Mouse (Mus musculus): ENCODE measurements around the gene Pphln1. TPM values are rescaled to one million over a fixed set of nuclear protein-coding genes. Genes with fewer than 3 reads are reported as not detected.
A peak's percentile ranks its signal among the peaks of the same experiment; 100 is the strongest.
"Not testable (repeated sequence)": the region's sequence is repeated elsewhere in the genome, so short reads cannot be mapped to it uniquely, and the experiment has no call there.

Gene Pphln1
- total RNA-seq (2017), result 48.8 and 52.8 TPM in 2 replicates

- peak; percentile 89 for ATAC-seq (replicated peaks; ENCODE audit: low read depth, poor library complexity, severe bottlenecking)
These were observed at the start of gene Pphln1, which contains the start of gene Zcrb1 for GRCm38 (mm10) chr15:93397826-93398698. Gene Pphln1, plus strand, starts transcription at chr15:93398350. Gene Zcrb1, minus strand, starts transcription at chr15:93398334.

- ATAC-seq (replicated peaks; ENCODE audit: low read depth, poor library complexity, severe bottlenecking), result no peak
These were observed 39.6 kb upstream of the Pphln1 start for GRCm38 (mm10) chr15:93358346-93359095.

GRCm38 (mm10) chr15:93365561-93365960, 32.6 kb upstream of the Pphln1 start:
- ATAC-seq (replicated peaks; ENCODE audit: low read depth, poor library complexity, severe bottlenecking), result no peak

- ATAC-seq (replicated peaks; ENCODE audit: low read depth, poor library complexity, severe bottlenecking), result no peak
These were observed 29.6 kb upstream of the Pphln1 start for GRCm38 (mm10) chr15:93368558-93368957.

GRCm38 (mm10) chr15:93371838-93372237, 26.3 kb upstream of the Pphln1 start:
- ATAC-seq (replicated peaks; ENCODE audit: low read depth, poor library complexity, severe bottlenecking), result no peak

- not testable (repeated sequence) for ATAC-seq (replicated peaks; ENCODE audit: low read depth, poor library complexity, severe bottlenecking)
These were observed 25.5 kb upstream of the Pphln1 start for GRCm38 (mm10) chr15:93372525-93373119.

GRCm38 (mm10) chr15:93375696-93376095, 22.5 kb upstream of the Pphln1 start:
- ATAC-seq (replicated peaks; ENCODE audit: low read depth, poor library complexity, severe bottlenecking), result peak; percentile 25; the same call in 1 of the 2 replicates

GRCm38 (mm10) chr15:93379177-93379576, 19.0 kb upstream of the Pphln1 start:
- ATAC-seq (replicated peaks; ENCODE audit: low read depth, poor library complexity, severe bottlenecking), result 0 out of 2 replicates have a peak, but pooled peaks have one; percentile 39

GRCm38 (mm10) chr15:93381337-93381736, 16.8 kb upstream of the Pphln1 start:
- ATAC-seq (replicated peaks; ENCODE audit: low read depth, poor library complexity, severe bottlenecking), result no peak

- ATAC-seq (replicated peaks; ENCODE audit: low read depth, poor library complexity, severe bottlenecking), result no peak
These were observed 881 bp upstream of the Pphln1 start for GRCm38 (mm10) chr15:93397269-93397668.

- peak; percentile 30 for ATAC-seq (replicated peaks; ENCODE audit: low read depth, poor library complexity, severe bottlenecking)
These were observed 770 bp downstream of the Pphln1 start for GRCm38 (mm10) chr15:93398699-93399540.

- ATAC-seq (replicated peaks; ENCODE audit: low read depth, poor library complexity, severe bottlenecking), result no peak
These were observed 3.3 kb downstream of the Pphln1 start for GRCm38 (mm10) chr15:93401446-93401845.

- ATAC-seq (replicated peaks; ENCODE audit: low read depth, poor library complexity, severe bottlenecking), result no peak
These were observed 4.6 kb downstream of the Pphln1 start for GRCm38 (mm10) chr15:93402730-93403129.

GRCm38 (mm10) chr15:93404849-93405248, 6.7 kb downstream of the Pphln1 start:
- no peak for ATAC-seq (replicated peaks; ENCODE audit: low read depth, poor library complexity, severe bottlenecking)

GRCm38 (mm10) chr15:93405446-93405986, 7.4 kb downstream of the Pphln1 start:
- ATAC-seq (replicated peaks; ENCODE audit: low read depth, poor library complexity, severe bottlenecking), result no peak

GRCm38 (mm10) chr15:93406492-93406891, 8.3 kb downstream of the Pphln1 start:
- ATAC-seq (replicated peaks; ENCODE audit: low read depth, poor library complexity, severe bottlenecking), result no peak

- no peak for ATAC-seq (replicated peaks; ENCODE audit: low read depth, poor library complexity, severe bottlenecking)
These were observed 14.3 kb downstream of the Pphln1 start for GRCm38 (mm10) chr15:93412445-93412844.

GRCm38 (mm10) chr15:93414456-93414855, 16.3 kb downstream of the Pphln1 start:
- ATAC-seq (replicated peaks; ENCODE audit: low read depth, poor library complexity, severe bottlenecking), result no peak

GRCm38 (mm10) chr15:93416300-93416699, 18.1 kb downstream of the Pphln1 start:
- ATAC-seq (replicated peaks; ENCODE audit: low read depth, poor library complexity, severe bottlenecking), result no peak
